Mouse (Mus musculus) kidney, postnatal 0 days (tissue): ENCODE data around the gene Iqcn. TPM values are rescaled to one million over a fixed set of nuclear protein-coding genes. Genes with fewer than 3 reads are reported as not detected.
A peak's percentile ranks its signal among the peaks of the same experiment; 100 is the strongest.

ENCODE experiments used
- ATAC-seq: fragments of 200-750 bp; cut with Nextera tagmentation; replicated peaks from 2 replicates; pipeline ENCODE4 v1.8.0; 2017; ENCODE audit warnings: low read depth, moderate number of reproducible peaks, moderate TSS enrichment, moderate library complexity; ENCODE audit not compliant: low FRiP score
- DNase-seq: peaks from one replicate; pipeline ENCODE4 v3.0.0-alpha.2; 2016; ENCODE audit warnings: low spot score
- H3K27ac ChIP-seq: fragments of 300-500 bp; sonication (generic); 2 replicates; pipeline ENCODE4 v1.5.1; 2014; ENCODE audit warnings: mild to moderate bottlenecking
- H3K27me3 ChIP-seq: fragments of 300-500 bp; sonication (generic); 2 replicates; pipeline ENCODE4 v1.6.1; 2014; ENCODE audit warnings: low read length, mixed read lengths; ENCODE audit not compliant: insufficient read depth
- H3K36me3 ChIP-seq: fragments of 300-500 bp; sonication (generic); 2 replicates; pipeline ENCODE4 v1.6.1; 2014; ENCODE audit warnings: low read length, mixed read lengths; ENCODE audit not compliant: insufficient read depth
- H3K4me1 ChIP-seq: fragments of 300-500 bp; sonication (generic); replicated peaks from 2 replicates; pipeline ENCODE4 v1.6.1; 2014; ENCODE audit warnings: antibody characterized with exemption, low read length, mixed read lengths; ENCODE audit not compliant: insufficient read depth
- H3K4me2 ChIP-seq: fragments of 300-500 bp; sonication (generic); 2 replicates; pipeline ENCODE4 v1.6.1; 2014; ENCODE audit warnings: mild to moderate bottlenecking, low read length, moderate library complexity, mixed read lengths
- H3K4me3 ChIP-seq: fragments of 300-500 bp; sonication (generic); replicated peaks from 2 replicates; pipeline ENCODE4 v1.5.1; 2014; ENCODE audit warnings: low read depth, low read length
- H3K9ac ChIP-seq: fragments of 300-500 bp; sonication (generic); 2 replicates; pipeline ENCODE4 v1.6.1; 2014; ENCODE audit warnings: low read depth, low read length
- H3K9me3 ChIP-seq: fragments of 300-500 bp; sonication (generic); replicated peaks from 2 replicates; pipeline ENCODE4 v1.6.1; 2016; ENCODE audit warnings: low read length, inconsistent platforms, mixed read lengths
- CTCF ChIP-seq: IDR thresholded peaks from 2 replicates; pipeline ENCODE4 v1.5.1; 2016; ENCODE audit warnings: antibody characterized with exemption, low read depth, mild to moderate bottlenecking, moderate library complexity
- WGBS: fragments of 180-500 bp; shearing (Covaris S2); extraction: QIAGEN DNeasy Blood & Tissue Kit; methylation state at CpG from one replicate; pipeline ENCODE4 v1.1.7; 2014; 5-methylcytosine and 5-hydroxymethylcytosine counted together
- polyA plus RNA-seq: library from polyadenylated mRNA; unstranded; fragments of >200 nt; fragmentation: Nextera tagmentation; extraction: Ambion mirVana; gene quantifications from 2 replicates; pipeline ENCODE4 v1.2.1, GENCODE M21; 2015

The Iqcn gene
- polyA plus RNA-seq, 1 experiment from 2014 or later, result 0.03 TPM

DNA sequence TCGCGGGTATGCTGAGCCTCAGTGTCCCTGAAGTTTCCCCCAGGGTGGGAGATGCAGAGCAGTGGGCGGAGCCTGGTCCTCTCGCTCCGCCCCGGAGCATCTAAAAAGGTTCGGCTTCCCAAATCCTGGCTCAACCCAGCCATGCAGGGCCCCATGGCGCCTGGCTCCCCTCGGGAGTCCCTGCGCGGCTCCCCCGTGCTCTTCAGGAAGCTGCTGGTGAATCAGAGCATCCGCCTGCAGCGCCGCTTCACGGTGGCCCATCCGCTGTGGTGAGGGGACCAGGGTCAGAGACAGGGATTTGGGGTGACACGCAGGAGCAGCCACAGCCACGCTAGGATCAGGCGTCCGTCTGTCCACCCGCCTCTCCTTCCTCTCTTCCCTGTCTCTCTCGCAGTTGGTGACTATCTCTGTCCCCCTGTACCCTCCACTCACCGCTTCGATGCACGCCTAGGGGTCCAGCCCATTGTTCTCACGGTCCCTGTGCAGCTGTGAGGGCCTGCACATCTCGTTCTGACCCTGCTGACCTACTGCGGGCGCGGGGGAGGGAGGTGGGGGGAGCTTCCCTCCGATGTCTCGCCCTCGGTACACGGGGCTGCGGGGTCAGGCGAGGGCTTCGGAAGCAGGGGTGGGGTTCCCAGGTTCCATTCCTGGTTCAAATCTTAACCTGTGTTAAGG is 39.9 kb downstream of the Iqcn start:
- Histone ChIP-seq H3K4me1 (0 out of 2 replicates have a peak, but pooled peaks cover 20% of the 10 kb centered on the region), H3K4me3 (no peak overlapping the region), H3K27me3 (0 out of 2 replicates have a peak, but pooled peaks cover 6% of the 10 kb centered on the region), H3K9me3 (no peaks in the 10 kb centered on the region), H3K27ac (peak overlapping the region; percentile 31; the same call in 1 of the 2 replicates), H3K9ac (no peak overlapping the region), H3K4me2 (peak overlapping the region; percentile 42), H3K36me3 (no peaks in the 10 kb centered on the region)
- WGBS, result 10% methylated on average over 37 of the region's 38 CpGs
- ATAC-seq (no peak), DNase-seq (no peak)
- TF ChIP-seq CTCF, result no peak

DNA sequence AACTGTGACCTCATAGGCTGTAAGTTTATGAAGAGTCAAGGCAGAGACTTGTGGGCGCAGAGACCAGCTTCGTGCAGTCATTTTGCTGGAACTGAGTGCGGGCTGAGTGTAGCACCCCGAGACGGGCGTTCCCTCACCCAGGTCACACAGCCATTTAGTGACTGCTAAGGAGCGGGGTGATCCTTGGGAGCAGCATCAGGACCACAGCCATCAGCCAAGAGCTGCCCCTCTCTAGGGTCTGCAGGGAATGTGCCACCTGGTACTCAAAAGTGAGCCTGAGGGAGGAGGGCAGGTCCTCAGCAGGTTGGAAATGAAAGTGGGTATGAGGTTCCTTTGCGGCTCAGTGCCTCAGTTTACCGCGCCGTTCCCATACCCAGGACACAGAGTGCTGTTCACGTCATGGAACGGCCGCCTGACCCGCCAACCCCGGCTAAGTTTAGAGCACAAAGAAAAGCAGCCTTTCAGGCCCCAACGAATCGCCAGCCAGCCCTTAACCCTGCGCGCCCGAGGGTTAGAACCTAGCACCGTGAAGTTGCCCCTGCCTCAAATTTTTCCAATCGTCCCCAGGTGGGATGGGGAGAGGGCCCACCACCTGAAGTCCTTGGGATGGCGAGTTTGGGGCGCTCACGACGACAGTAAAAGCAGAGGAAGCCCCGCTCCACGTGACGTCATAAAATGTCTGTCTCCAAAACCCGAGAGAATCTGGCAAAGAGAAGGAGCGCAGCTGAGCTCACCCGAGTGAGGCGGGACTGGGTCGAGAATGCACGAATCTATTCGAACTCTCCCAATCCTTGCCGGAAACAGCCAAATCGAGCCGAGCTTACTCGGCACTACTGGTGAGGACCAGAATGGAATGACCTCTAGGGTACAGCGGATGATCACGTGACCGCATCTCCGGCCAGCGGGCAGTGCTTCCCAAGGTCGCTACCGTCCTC is 40.7 kb downstream of the Iqcn start:
- Histone ChIP-seq H3K9ac (no peak overlapping the region), H3K27me3 (0 out of 2 replicates have a peak, but pooled peaks cover 6% of the 10 kb centered on the region), H3K4me2 (peak overlapping the region; percentile 42), H3K36me3 (no peaks in the 10 kb centered on the region), H3K4me1 (0 out of 2 replicates have a peak, but pooled peaks cover 20% of the 10 kb centered on the region), H3K27ac (0 out of 2 replicates have a peak overlapping the region, but pooled peaks have one; percentile 28), H3K4me3 (peak overlapping the region; percentile 16), H3K9me3 (no peaks in the 10 kb centered on the region)
- no peak for TF ChIP-seq CTCF
- DNase-seq (peak; percentile 48), ATAC-seq (peak; percentile 14; the same call in 1 of the 2 replicates)
- WGBS, result 5% methylated on average over 48 of the region's 48 CpGs

DNA sequence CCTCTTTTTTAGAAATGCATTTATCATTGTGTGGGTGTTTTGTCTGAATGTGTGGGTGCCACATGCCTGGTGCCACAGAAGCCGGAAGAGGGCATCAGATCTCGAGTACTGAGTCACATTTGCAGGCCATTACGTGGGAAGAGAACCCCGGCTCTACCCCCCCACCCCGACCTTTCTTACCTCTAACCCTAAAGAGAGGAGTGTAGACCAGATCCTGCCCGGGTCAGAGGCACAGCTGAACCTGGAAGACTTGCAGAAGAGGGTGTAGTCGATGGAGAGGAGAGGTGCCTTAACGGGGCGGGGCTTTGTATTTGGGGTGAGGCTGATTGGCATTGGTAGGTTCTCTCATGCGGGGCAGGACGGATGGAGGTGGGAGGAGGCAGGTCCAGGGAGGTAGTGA is 41.5 kb downstream of the Iqcn start:
- 53% methylated on average over 11 of the region's 11 CpGs for WGBS
- no peak for ATAC-seq

GRCm38 (mm10) chr8:70745691-70746220 is 42.5 kb downstream of the Iqcn start:
- TF ChIP-seq CTCF, result no peak
- 0 out of 2 replicates have a peak, but pooled peaks have one; percentile 12 for ATAC-seq
- no peak for DNase-seq
- 0 out of 2 replicates have a peak, but pooled peaks cover 20% of the 10 kb centered on the region for H3K4me1 ChIP-seq
- no peak overlapping the region for H3K4me3 ChIP-seq
- H3K36me3 ChIP-seq, result no peaks in the 10 kb centered on the region
- H3K9me3 ChIP-seq, result no peaks in the 10 kb centered on the region
- no peak overlapping the region for H3K9ac ChIP-seq
- H3K27ac ChIP-seq, result no peak overlapping the region
- H3K4me2 ChIP-seq, result no peak overlapping the region
- WGBS, result 58% methylated on average over 19 of the region's 19 CpGs
- 0 out of 2 replicates have a peak, but pooled peaks cover 6% of the 10 kb centered on the region for H3K27me3 ChIP-seq

More for the DNA sequence above, 41.5 kb downstream of the Iqcn start:
- 0 out of 2 replicates have a peak, but pooled peaks cover 6% of the 10 kb centered on the region for H3K27me3 ChIP-seq
- H3K4me1 ChIP-seq, result 0 out of 2 replicates have a peak, but pooled peaks cover 20% of the 10 kb centered on the region
- no peak overlapping the region for H3K4me3 ChIP-seq
- no peak overlapping the region for H3K9ac ChIP-seq
- peak overlapping the region; percentile 42; the same call in 1 of the 2 replicates for H3K4me2 ChIP-seq
- no peaks in the 10 kb centered on the region for H3K9me3 ChIP-seq
- TF ChIP-seq CTCF, result no peak
- no peak for DNase-seq
- H3K27ac ChIP-seq, result no peak overlapping the region
- H3K36me3 ChIP-seq, result no peaks in the 10 kb centered on the region

- 51% methylated on average over 9 of the region's 9 CpGs for WGBS
- H3K9me3 ChIP-seq, result no peaks in the 10 kb centered on the region
- no peak for ATAC-seq
- no peak overlapping the region for H3K4me3 ChIP-seq
- H3K4me1 ChIP-seq, result 0 out of 2 replicates have a peak, but pooled peaks cover 20% of the 10 kb centered on the region
- DNase-seq, result no peak
- 0 out of 2 replicates have a peak, but pooled peaks cover 6% of the 10 kb centered on the region for H3K27me3 ChIP-seq
- no peaks in the 10 kb centered on the region for H3K36me3 ChIP-seq
- no peak overlapping the region for H3K9ac ChIP-seq
- TF ChIP-seq CTCF, result no peak
- no peak overlapping the region for H3K27ac ChIP-seq
- H3K4me2 ChIP-seq, result no peak overlapping the region
These were observed 43.4 kb downstream of the Iqcn start for GRCm38 (mm10) chr8:70746676-70747075.
